Mouse (Mus musculus): Measurements from ENCODE around the gene Hmgcll1.
"Not testable (repeated sequence)": the region's sequence is repeated elsewhere in the genome, so short reads cannot be mapped to it uniquely, and the experiment has no call there.

Gene Hmgcll1

DNA sequence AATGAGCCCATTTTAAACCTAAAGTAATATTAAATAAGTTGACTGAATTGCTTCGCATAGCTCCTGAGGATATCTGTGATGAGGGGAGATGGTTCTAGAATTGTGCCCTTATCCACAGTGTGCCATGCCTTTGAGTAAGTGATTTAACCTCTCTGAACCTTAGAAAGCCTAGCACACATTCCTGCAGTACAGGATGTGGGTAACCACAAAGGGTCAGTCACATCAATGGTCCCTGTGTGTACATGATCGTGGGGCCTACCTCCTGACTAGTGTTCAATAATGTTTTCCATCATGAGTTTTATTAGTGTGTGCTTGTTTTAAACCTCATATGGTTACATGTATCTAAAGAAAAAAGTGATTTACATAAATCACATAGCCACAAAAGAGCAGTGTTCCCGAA lies 46.3 kb downstream of the Hmgcll1 start:
- DNase-seq (ENCODE audit: low spot score in 2 of 2), result no peak

GRCm38 (mm10) chr9:76061492-76061891 lies 46.8 kb downstream of the Hmgcll1 start:
- no peak for DNase-seq (ENCODE audit: low spot score in 2 of 2)

DNA sequence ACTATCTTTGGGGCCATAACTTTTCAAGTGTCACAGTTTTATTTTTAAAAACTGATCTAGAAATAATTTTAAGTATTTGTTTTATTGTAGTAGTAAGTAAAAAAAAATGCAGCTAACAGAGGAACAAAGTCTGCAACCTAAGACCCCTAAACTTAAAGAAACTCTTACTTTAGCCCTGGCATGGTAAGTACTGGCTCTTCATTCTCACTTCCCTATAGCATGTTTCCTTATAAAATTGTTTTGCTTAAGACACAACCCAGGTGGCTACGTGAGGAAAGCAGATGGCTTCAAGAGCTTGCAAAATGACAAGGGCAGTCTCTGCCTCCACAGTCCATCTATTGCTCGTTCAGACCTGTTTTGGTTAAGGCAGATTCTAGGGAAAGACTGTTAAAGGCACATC lies 49.5 kb downstream of the Hmgcll1 start:
- no peak for DNase-seq (ENCODE audit: low spot score in 2 of 2)

GRCm38 (mm10) chr9:76091561-76091960 lies 76.9 kb downstream of the Hmgcll1 start:
- DNase-seq (ENCODE audit: low spot score in 2 of 2), result peak in 1 of 2 experiments; percentile 57

- DNase-seq (ENCODE audit: low spot score in 2 of 2), result peak; percentile 13 to 24
Observed at GRCm38 (mm10) chr9:76097221-76097620, 82.6 kb downstream of the Hmgcll1 start.

- DNase-seq (ENCODE audit: low spot score in 2 of 2), result peak; percentile 23 to 35
Observed at GRCm38 (mm10) chr9:76099981-76100380, 85.3 kb downstream of the Hmgcll1 start.

DNA sequence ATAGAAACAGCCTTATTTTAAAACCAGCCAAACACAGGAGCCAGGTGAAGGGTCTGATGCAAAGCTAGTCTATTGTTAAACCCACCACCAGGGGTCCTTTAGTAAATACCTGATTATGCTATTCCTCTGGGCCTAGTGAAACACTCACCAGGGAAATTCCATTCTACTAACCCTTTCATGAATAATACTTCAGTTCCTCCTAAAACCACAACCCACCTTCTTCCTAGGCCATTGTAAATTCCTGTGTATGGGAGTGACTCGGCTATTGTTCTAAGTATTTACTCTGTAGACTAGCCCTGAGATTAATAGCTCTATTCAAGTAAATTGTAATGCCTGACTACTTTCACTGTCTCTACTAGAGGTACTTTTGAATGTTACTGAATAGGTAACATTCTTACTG lies 89.8 kb downstream of the Hmgcll1 start:
- not testable (repeated sequence) for DNase-seq (ENCODE audit: low spot score in 2 of 2)

GRCm38 (mm10) chr9:76104846-76105245 lies 90.2 kb downstream of the Hmgcll1 start:
- no peak for DNase-seq (ENCODE audit: low spot score in 2 of 2)

- peak in 1 of 2 experiments; percentile 41 for DNase-seq (ENCODE audit: low spot score in 2 of 2)
Observed at GRCm38 (mm10) chr9:76122888-76123287, 108.2 kb downstream of the Hmgcll1 start.

- DNase-seq (ENCODE audit: low spot score in 2 of 2), result no peak
Observed at GRCm38 (mm10) chr9:76124249-76124648, 109.6 kb downstream of the Hmgcll1 start.

DNA sequence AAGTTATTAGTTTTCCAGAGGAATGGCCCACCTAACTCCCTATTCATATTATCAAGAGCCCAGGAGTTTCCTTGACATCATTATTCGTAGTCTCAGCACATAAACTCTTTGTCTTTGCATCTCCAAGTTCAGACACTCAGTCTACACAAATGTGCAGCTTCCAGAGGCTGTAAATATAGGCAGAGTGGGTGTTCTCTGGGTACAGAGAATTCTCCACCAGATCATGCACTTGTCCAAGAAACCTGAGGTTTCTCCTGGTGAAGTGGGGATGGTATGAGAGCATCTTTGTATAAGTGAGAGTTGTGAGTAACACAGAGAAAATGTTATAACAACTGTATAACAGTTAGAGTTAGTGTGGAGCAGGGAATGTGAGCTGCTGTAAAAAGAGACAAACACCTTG lies 114.7 kb downstream of the Hmgcll1 start:
- DNase-seq (ENCODE audit: low spot score in 2 of 2), result no peak

- no peak for DNase-seq (ENCODE audit: low spot score in 2 of 2)
Observed at GRCm38 (mm10) chr9:76134042-76134441, 119.4 kb downstream of the Hmgcll1 start.

DNA sequence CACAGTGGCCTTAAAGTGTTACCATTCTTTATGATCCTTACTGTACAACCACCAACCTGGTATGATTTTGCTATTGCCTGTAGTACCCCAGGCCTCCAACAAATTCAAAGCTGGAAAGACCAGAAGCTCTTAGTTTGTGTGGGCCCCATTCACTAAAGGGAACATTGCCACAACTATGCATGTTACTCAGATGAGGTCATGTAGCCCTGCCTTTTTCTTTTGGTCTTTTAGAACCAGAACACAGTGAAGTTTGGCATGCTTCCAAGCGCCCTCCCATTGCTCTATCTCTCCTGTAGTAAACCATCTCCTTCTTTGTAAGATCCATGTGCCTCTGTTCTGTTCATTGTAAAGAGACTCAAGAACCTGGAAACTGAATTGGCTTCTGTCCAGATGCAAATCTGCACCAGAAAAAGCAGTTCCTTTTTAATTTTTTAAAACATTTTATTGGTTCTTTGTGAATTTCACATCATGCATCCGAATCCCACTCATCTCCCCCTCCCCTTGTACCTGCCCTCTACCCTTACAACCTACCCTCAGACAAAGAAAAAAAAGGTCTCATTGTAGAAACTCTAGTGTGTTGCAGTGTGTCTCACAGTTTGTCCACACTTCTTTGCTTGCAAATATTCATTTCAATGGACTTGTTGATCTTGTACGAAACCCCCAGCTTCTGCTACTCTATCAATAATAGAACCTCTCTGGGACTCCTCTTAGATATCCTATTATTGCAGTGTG lies 123.9 kb downstream of the Hmgcll1 start:
- DNase-seq (ENCODE audit: low spot score in 2 of 2), result no peak

GRCm38 (mm10) chr9:76145593-76145992 lies 130.9 kb downstream of the Hmgcll1 start:
- DNase-seq (ENCODE audit: low spot score in 2 of 2), result no peak

DNA sequence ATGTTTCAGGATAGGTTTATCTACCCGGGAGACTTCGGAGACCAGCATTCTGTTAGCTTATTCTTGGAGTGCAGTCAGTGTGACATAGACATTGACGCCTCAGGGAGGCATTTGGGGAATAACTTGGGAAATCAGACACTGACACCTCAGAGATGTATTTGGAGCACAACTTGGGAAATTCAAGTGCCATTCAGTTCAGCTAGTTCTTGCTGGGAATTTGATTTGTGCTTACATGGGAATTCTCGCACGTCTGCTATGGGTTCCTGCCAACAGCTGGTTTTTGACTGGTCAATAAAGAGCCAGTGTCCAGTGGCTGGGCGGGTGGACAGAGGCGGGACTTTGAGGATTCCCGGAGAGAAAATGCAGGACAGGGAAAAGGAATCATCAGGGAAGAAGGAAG lies 147.8 kb downstream of the Hmgcll1 start:
- no peak for DNase-seq (ENCODE audit: low spot score in 2 of 2)

DNA sequence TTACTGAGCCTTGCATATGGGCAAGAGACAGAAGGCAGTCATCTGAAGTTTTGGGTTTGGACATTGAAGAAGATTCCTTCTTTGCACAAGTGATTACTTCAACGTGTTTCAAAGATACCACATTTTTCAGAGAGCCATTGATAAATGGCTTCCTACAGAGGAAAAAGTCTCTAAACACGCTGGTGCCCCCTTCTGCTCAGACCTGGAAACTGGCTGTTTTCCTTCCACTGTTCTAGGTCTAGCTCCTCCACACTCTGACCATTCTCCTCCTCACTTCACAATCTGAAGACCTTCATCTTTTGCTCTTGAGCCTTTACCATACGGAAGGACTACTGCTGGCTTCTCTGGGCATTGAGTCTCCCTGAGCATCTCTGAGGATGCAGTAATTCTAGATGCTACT lies 153.7 kb downstream of the Hmgcll1 start:
- no peak for DNase-seq (ENCODE audit: low spot score in 2 of 2)

DNA sequence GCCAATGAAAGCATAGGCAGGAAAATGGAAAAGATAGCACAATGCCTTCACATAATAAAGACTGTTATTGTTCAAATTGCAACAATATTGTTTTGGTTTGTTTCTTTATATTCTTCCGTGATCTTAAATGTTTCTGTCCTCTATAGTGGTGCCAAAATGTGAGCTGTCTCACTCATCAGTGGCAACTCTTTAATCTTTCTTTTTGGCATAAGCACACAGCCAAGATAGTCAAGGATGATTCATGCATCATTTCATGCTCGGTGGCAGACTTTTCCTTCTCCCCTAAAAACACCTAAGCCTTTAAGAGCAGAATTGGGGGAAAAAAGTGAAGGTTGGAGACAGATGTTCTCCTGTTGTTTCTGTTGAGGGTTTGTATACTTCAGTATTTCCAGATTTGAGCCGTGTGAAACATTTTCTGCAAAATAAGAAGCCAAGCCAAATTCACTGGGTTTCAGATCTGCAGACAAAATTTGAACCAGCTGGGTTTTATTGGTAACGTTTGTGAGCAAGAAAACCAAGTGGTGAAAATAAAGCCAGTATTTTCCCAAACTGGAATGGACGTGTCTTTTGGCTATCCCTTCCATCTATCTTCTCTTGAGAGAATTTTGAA lies 158.1 kb downstream of the Hmgcll1 start:
- DNase-seq (ENCODE audit: low spot score in 2 of 2), result no peak

DNA sequence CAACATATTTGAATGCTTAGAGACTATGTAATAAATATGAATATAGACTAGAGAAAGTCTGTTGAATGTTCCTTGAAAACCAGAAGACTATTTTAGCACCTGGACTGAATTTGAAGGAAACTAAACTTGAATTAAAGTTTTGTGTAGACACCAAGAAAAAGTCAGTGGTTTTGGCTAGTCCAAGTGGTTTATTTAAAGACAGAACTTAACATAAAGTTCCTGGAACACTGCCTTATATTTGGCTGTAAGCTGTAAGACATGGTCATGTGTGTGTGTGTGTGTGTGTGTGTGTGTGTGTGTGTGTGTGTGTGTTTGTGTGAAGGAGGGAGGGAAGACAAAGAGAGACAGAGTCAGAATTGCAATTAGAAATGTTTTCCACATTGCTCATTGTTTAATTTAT lies 164.6 kb downstream of the Hmgcll1 start:
- no peak for DNase-seq (ENCODE audit: low spot score in 2 of 2)
